Mouse (Mus musculus) layer of hippocampus, postnatal 14 days (tissue): ENCODE results near the gene Fabp6. TPM values are rescaled to one million over a fixed set of nuclear protein-coding genes. Genes with fewer than 3 reads are reported as not detected.

ENCODE experiments used
- DNase-seq, 2 experiments: peaks; one replicate each; pipeline ENCODE4 v3.0.0; 2021 to 2022; ENCODE audit warnings: low spot score in 2 of 2, mixed read lengths in 1 of 2
- total RNA-seq, 2 experiments: library from RNA; stranded (reverse); gene quantifications; 2 replicates each; pipeline ENCODE4 v1.2.3; 2021

Gene Fabp6
- total RNA-seq, 2 experiments from 2014 or later: not detected

GRCm38 (mm10) chr11:43548657-43549435, 52.5 kb downstream of the Fabp6 start:
- no peak for DNase-seq

GRCm38 (mm10) chr11:43548148-43548547, 53.2 kb downstream of the Fabp6 start:
- peak; percentile 71 to 75 for DNase-seq

- DNase-seq: no peak
Measured at GRCm38 (mm10) chr11:43546678-43547077, 54.7 kb downstream of the Fabp6 start.

Other genes with a start within 250 kb of the Fabp6 start
- gene Pttg1, start 175.3 kb downstream of the Fabp6 start, total RNA-seq: 10 to 100 TPM; 21.2 to 24.3 TPM
- 10 to 100 TPM; 43.5 to 45.0 TPM for gene Slu7, start 167.8 kb downstream of the Fabp6 start, total RNA-seq
- 1 to 10 TPM; 3.1 to 3.6 TPM for gene C1qtnf2, start 127.3 kb downstream of the Fabp6 start, total RNA-seq
- 1 to 10 TPM; 7.8 to 9.9 TPM for gene Ccnjl, start 72.8 kb downstream of the Fabp6 start, total RNA-seq
- gene 4933415A04Rik, start 14.5 kb downstream of the Fabp6 start, total RNA-seq: 1 to 10 TPM; 2.1 to 2.5 TPM
- gene Pwwp2a, start 80.5 kb upstream of the Fabp6 start, total RNA-seq: 10 to 100 TPM; 69.6 to 73.3 TPM
- gene Ttc1, start 146.5 kb upstream of the Fabp6 start, total RNA-seq: 10 to 100 TPM; 48.1 to 48.4 TPM